Mouse (Mus musculus) ES-Bruce4 (cell line): ENCODE data around the gene Rbm19.

ENCODE experiments used
- CTCF ChIP-seq: IDR thresholded peaks from one replicate; pipeline ENCODE4 v1.8.1; 2011; ENCODE audit warnings: low read depth, low read length
- POLR2A ChIP-seq: IDR thresholded peaks from one replicate; pipeline ENCODE4 v1.8.1; 2011; ENCODE audit warnings: low read length; ENCODE audit not compliant: insufficient read depth

DNA sequence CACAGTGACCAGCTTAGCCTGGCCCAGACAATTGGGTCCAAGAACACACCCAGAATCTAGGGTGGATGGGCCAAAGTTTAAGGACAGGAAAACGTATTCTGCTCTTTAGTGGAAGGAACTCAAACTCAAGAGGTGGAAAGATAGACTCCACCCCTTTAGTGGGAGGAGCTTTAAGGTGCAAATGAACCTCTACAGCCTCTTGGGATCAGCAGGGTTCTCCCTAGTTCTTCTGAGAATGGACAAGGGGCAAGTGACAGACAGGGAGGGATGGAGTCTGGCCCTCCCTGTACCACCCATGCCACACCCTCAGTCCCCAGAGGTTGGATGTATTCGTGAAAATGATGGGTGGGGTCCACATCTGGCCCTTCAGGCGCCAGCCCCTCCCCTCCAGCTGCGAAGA lies 105.0 kb downstream of the Rbm19 start:
- TF ChIP-seq CTCF (no peak), POLR2A (no peak)
